Mouse (Mus musculus): ENCODE results near the gene Ahdc1.
"Not testable (repeated sequence)": the region's sequence is repeated elsewhere in the genome, so short reads cannot be mapped to it uniquely, and the experiment has no call there.

GRCm38 (mm10) chr4:133096671-133097070, 85.6 kb downstream of the Ahdc1 start:
- TF ChIP-seq CTCF, EP300 (IDR thresholded peaks at IDR 0.05; ENCODE audit: low read depth): not testable (repeated sequence)

All from liver, embryonic 14.5 days (tissue).